Mouse (Mus musculus): ENCODE measurements at regions not wholly inside any gene's neighbourhood (a gene's known extent, or its start where the extent isn't known, plus 50 kb on each side); places are given as distances from the start of the nearest gene placed in this dataset.

GRCm38 (mm10) chr12:25148099-25148498 lies 51.2 kb upstream of the Id2 start:
- DNase-seq (ENCODE audit: low read depth, low spot score) = no peak
- TF ChIP-seq ZC3H11A (IDR thresholded peaks at IDR 0.05; ENCODE audit: borderline replicate concordance, low read depth, low read length) (no peak), ZNF384 (IDR thresholded peaks at IDR 0.05; ENCODE audit: low read depth, low read length) (no peak), HCFC1 (IDR thresholded peaks at IDR 0.05; ENCODE audit: borderline replicate concordance, insufficient read depth, low read length) (no peak), MAFK (IDR thresholded peaks at IDR 0.05; ENCODE audit: insufficient read depth, low read depth, low read length) (no peak), CHD2 (IDR thresholded peaks at IDR 0.05; ENCODE audit: low read depth, low read length) (no peak)
- Histone ChIP-seq H3K9me3 (ENCODE audit: control insufficient read depth, insufficient read depth, low read depth, low read length) (no peaks in the 10 kb centered on the region), H3K4me1 (ENCODE audit: control insufficient read depth in 2 of 2, insufficient read depth in 2 of 2, low read length in 2 of 2, poor library complexity in 1 of 2) (peaks cover 0 to 6% of the 10 kb centered on the region in 2 experiments; a peak in 1 of 4 replicates), H3K36me3 (ENCODE audit: control insufficient read depth, insufficient read depth, low read length, poor library complexity, severe bottlenecking) (no peaks in the 10 kb centered on the region), H3K27ac (ENCODE audit: insufficient read depth, low read depth, low read length, poor library complexity, severe bottlenecking) (no peak overlapping the region), H3K4me3 (ENCODE audit: insufficient read depth in 1 of 2, low read depth in 1 of 2, low read length in 2 of 2, poor library complexity in 1 of 2, severe bottlenecking in 1 of 2) (no peak overlapping the region), H3K9ac (ENCODE audit: insufficient read depth, low read depth, low read length, poor library complexity, severe bottlenecking) (no peak overlapping the region)
- in situ Hi-C loops (cut with MboI; ENCODE audit: low sequenced_read_pairs in 2 of 2, unreplicated experiment in 2 of 2) = no loop called here
